In genomic region chr13:13775778-13776494, GRCm38 (mm10) we compare ENCODE assay signal across 8 mouse cellular contexts. TPM values are rescaled to one million over a fixed set of nuclear protein-coding genes. Genes with fewer than 3 reads are reported as not detected.
DNase-seq lines count a peak whose midpoint lies in the region; ATAC-seq and TF ChIP-seq lines count a peak whose summit lies in the region.

No protein-coding gene starts in this region.

- H3K4me2 ChIP-seq in heart, embryonic 12.5 days = no peak overlapping the region
- no peak overlapping the region for H3K4me2 ChIP-seq in limb, embryonic 13.5 days (replicated peaks)

- ATAC-seq in Patski = no peak
- peak; percentile 86 for ATAC-seq in heart, embryonic 12.5 days (ENCODE audit: insufficient number of reproducible peaks, low FRiP score)
- ATAC-seq in limb, embryonic 13.5 days (ENCODE audit: low FRiP score, low read depth) = peak; percentile 51; the same call in 1 of the 2 replicates
- ATAC-seq in neutrophil, adult 5-6 weeks (ENCODE audit: extremely low read depth, insufficient number of reproducible peaks, low FRiP score, poor library complexity, severe bottlenecking) = peak; percentile 66; the same call in 1 of the 2 replicates
- ATAC-seq in megakaryocyte-erythroid progenitor cell, adult 5-6 weeks (replicated peaks; ENCODE audit: low FRiP score, low TSS enrichment, poor library complexity, severe bottlenecking) = no peak

- no peaks in the 10 kb centered on the region for H3K9me3 ChIP-seq in heart, embryonic 12.5 days (replicated peaks)
- no peaks in the 10 kb centered on the region for H3K9me3 ChIP-seq in limb, embryonic 13.5 days

- CTCF ChIA-PET in Patski (lab: Charles Lee) = interaction anchor here (1.6 kb wide), 1 partner anchor 13 kb away, joined by 4 read pairs; no protein-coding TSS in a partner anchor

- H3K27me3 ChIP-seq in kidney, adult 2 months (replicated peaks; ENCODE audit: control insufficient read depth, insufficient read depth, low read length) = no peaks in the 10 kb centered on the region
- no peaks in the 10 kb centered on the region for H3K27me3 ChIP-seq in Patski
- peaks cover under 1% of the 10 kb centered on the region; the same call in 1 of the 2 replicates for H3K27me3 ChIP-seq in heart, embryonic 12.5 days (replicated peaks)
- H3K27me3 ChIP-seq in limb, embryonic 13.5 days = peaks cover under 1% of the 10 kb centered on the region; the same call in 1 of the 2 replicates

- POLR2A ChIA-PET in Patski (lab: Charles Lee) = no interaction called here

- no peak overlapping the region for H3K9ac ChIP-seq in heart, embryonic 12.5 days
- H3K9ac ChIP-seq in limb, embryonic 13.5 days = no peak overlapping the region

- TF ChIP-seq CTCF in kidney, adult 2 months (conservative IDR thresholded peaks at IDR 0.05; ENCODE audit: insufficient read depth, insufficient read length, low read depth, low read length) = no peak
- no peak for TF ChIP-seq CTCF in Patski (IDR thresholded peaks at IDR 0.05)

- H3K4me3 ChIP-seq in kidney, adult 2 months (ENCODE audit: insufficient read depth, low read depth, low read length) = no peak overlapping the region
- H3K4me3 ChIP-seq in heart, embryonic 12.5 days = no peak overlapping the region
- no peak overlapping the region for H3K4me3 ChIP-seq in limb, embryonic 13.5 days

- TF ChIP-seq POLR2A in kidney, adult 2 months (IDR thresholded peaks at IDR 0.05; ENCODE audit: low read depth, low read length) = no peak

- in situ Hi-C loops in Patski (cut with MboI; ENCODE audit: low pct_unique_long_range_greater_than_20kb) = no loop called here

- DNase-seq in kidney, adult 2 months = peak; percentile 8
- no peak for DNase-seq in kidney, adult 8-10 months
- peak; percentile 12 for DNase-seq in Patski (ENCODE audit: low read depth, low spot score)
- no peak for DNase-seq in gastrocnemius, adult 18-20 months (ENCODE audit: low spot score)

- H3K36me3 ChIP-seq in kidney, adult 2 months (ENCODE audit: control insufficient read depth, insufficient read depth, low read length) = no peaks in the 10 kb centered on the region; the same call in 1 of the 2 replicates
- peaks cover 12% of the 10 kb centered on the region; the same call in 1 of the 2 replicates for H3K36me3 ChIP-seq in heart, embryonic 12.5 days
- peaks cover 12% of the 10 kb centered on the region for H3K36me3 ChIP-seq in limb, embryonic 13.5 days

- no peaks in the 10 kb centered on the region for H3K4me1 ChIP-seq in kidney, adult 2 months (ENCODE audit: control insufficient read depth, insufficient read depth, low read length)
- peaks cover 23% of the 10 kb centered on the region for H3K4me1 ChIP-seq in heart, embryonic 12.5 days (replicated peaks)
- H3K4me1 ChIP-seq in limb, embryonic 13.5 days = peaks cover 4% of the 10 kb centered on the region; the same call in 1 of the 2 replicates

- no peak overlapping the region for H3K27ac ChIP-seq in kidney, adult 2 months (ENCODE audit: insufficient read depth, low read depth, low read length)
- no peak overlapping the region for H3K27ac ChIP-seq in heart, embryonic 12.5 days (ENCODE audit: poor library complexity, severe bottlenecking)
- H3K27ac ChIP-seq in limb, embryonic 13.5 days = no peak overlapping the region

RNA-seq across cellular contexts. Expression of gene Gng4, which starts 7.9 kb away (rescaled TPM):
- polyA plus RNA-seq in kidney, adult 2 months (2012; rRNA removed) = 1.4 and 4.5 TPM in 2 replicates
- polyA plus RNA-seq in Patski (2021) = not detected
- 0.41 and 0.44 TPM in 2 replicates for polyA plus RNA-seq in heart, embryonic 12.5 days (2016; fragmentation: Nextera tagmentation; extraction: Ambion mirVana)
- polyA plus RNA-seq in limb, embryonic 13.5 days (2015; fragmentation: Nextera tagmentation; extraction: Ambion mirVana) = 4.5 and 5.1 TPM in 2 replicates
- total RNA-seq in neutrophil, adult 5-6 weeks (2017) = 0.12 and 0.93 TPM in 2 replicates
- not detected in 2 replicates for total RNA-seq in megakaryocyte-erythroid progenitor cell, adult 5-6 weeks (2014; fragmentation: Nextera tagmentation)
- not detected in 2 replicates for total RNA-seq in megakaryocyte-erythroid progenitor cell, adult 5-6 weeks (2017)
- total RNA-seq in gastrocnemius, adult 18-20 months (2021) = under 1 TPM; 0.39 to 0.50 TPM

Comparison
In these comparisons a context has a peak if more than half of its experiments do, and no peak if none do; other contexts are left out.
1. DNase-seq: peak in kidney, adult 2 months (single experiment) and Patski (single experiment); none in kidney, adult 8-10 months (0 of 2) and gastrocnemius, adult 18-20 months (single experiment).
2. ATAC-seq: peak in heart, embryonic 12.5 days (single experiment), limb, embryonic 13.5 days (single experiment) and neutrophil, adult 5-6 weeks (single experiment); none in Patski (single experiment) and megakaryocyte-erythroid progenitor cell, adult 5-6 weeks (single experiment).